Mouse (Mus musculus): Measurements from ENCODE around the gene Mlxipl. TPM values are rescaled to one million over a fixed set of nuclear protein-coding genes. Genes with fewer than 3 reads are reported as not detected.

The Mlxipl gene
- polyA plus RNA-seq, 1 experiment from 2014 or later = 1.6 TPM

Other genes starting within 250 kb of the Mlxipl start
- gene Tmem270, start 183.2 kb upstream of the Mlxipl start, polyA plus RNA-seq (2015; fragmentation: Nextera tagmentation; extraction: Ambion mirVana) = not detected in 2 replicates
- 0.23 TPM in 1 of 2 replicates, not detected in the other for gene Cldn13, start 174.4 kb upstream of the Mlxipl start, polyA plus RNA-seq (2015; fragmentation: Nextera tagmentation; extraction: Ambion mirVana)
- gene Mettl27, start 157.5 kb upstream of the Mlxipl start, polyA plus RNA-seq (2015; fragmentation: Nextera tagmentation; extraction: Ambion mirVana) = 6.5 and 6.8 TPM in 2 replicates
- 0.10 TPM in 1 of 2 replicates, not detected in the other for gene Cldn4, start 143.0 kb upstream of the Mlxipl start, polyA plus RNA-seq (2015; fragmentation: Nextera tagmentation; extraction: Ambion mirVana)
- gene Cldn3, start 103.7 kb upstream of the Mlxipl start, polyA plus RNA-seq (2015; fragmentation: Nextera tagmentation; extraction: Ambion mirVana) = 2.2 and 2.8 TPM in 2 replicates
- 68.1 and 68.3 TPM in 2 replicates for gene Abhd11, start 80.7 kb upstream of the Mlxipl start, polyA plus RNA-seq (2015; fragmentation: Nextera tagmentation; extraction: Ambion mirVana)
- 127 and 145 TPM in 2 replicates for gene Stx1a, start 66.4 kb upstream of the Mlxipl start, polyA plus RNA-seq (2015; fragmentation: Nextera tagmentation; extraction: Ambion mirVana)
- gene Dnajc30, start 25.7 kb upstream of the Mlxipl start, polyA plus RNA-seq (2015; fragmentation: Nextera tagmentation; extraction: Ambion mirVana) = 41.1 and 42.9 TPM in 2 replicates
- gene Bud23, start 24.9 kb upstream of the Mlxipl start, polyA plus RNA-seq (2015; fragmentation: Nextera tagmentation; extraction: Ambion mirVana) = 76.3 and 80.3 TPM in 2 replicates
- gene Vps37d, start 11.6 kb upstream of the Mlxipl start, polyA plus RNA-seq (2015; fragmentation: Nextera tagmentation; extraction: Ambion mirVana) = 37.3 and 43.0 TPM in 2 replicates
- 13.9 and 16.0 TPM in 2 replicates for gene Tbl2, start 59.8 kb downstream of the Mlxipl start, polyA plus RNA-seq (2015; fragmentation: Nextera tagmentation; extraction: Ambion mirVana)
- gene Bcl7b, start 78.4 kb downstream of the Mlxipl start, polyA plus RNA-seq (2015; fragmentation: Nextera tagmentation; extraction: Ambion mirVana) = 38.4 and 41.4 TPM in 2 replicates
- gene Baz1b, start 97.4 kb downstream of the Mlxipl start, polyA plus RNA-seq (2015; fragmentation: Nextera tagmentation; extraction: Ambion mirVana) = 26.6 and 28.9 TPM in 2 replicates
- gene Fzd9, start 161.3 kb downstream of the Mlxipl start, polyA plus RNA-seq (2015; fragmentation: Nextera tagmentation; extraction: Ambion mirVana) = 18.5 and 20.9 TPM in 2 replicates

All from hindbrain, embryonic 15.5 days (tissue).